Mouse (Mus musculus) adrenal gland, postnatal 36 days (tissue): ENCODE results near the gene Nsd2. TPM values are rescaled to one million over a fixed set of nuclear protein-coding genes. Genes with fewer than 3 reads are reported as not detected.

Experiments
- DNase-seq, 2 experiments: peaks; one replicate each; pipeline ENCODE4 v3.0.0; 2021; ENCODE audit warnings: mixed read lengths in 1 of 2
- long read RNA-seq, 2 experiments: library from polyadenylated mRNA; stranded (forward); transcript quantifications; one replicate each; pipeline ENCODE4 v2.0.0; 2021; ENCODE audit warnings: borderline sequencing depth in 2 of 2
- total RNA-seq, 2 experiments: library from RNA; stranded (reverse); gene quantifications; 2 replicates each; pipeline ENCODE4 v1.2.3; 2021

Gene Nsd2
- 10 to 100 TPM; 40.9 to 55.2 TPM for total RNA-seq
- long read RNA-seq, experiment 1, partial matches to known transcripts = 3 of 9 reads
- long read RNA-seq, experiment 1, other reads (novel, unspliced or antisense) = 6 of 9 reads
- long read RNA-seq, experiment 2, partial matches to known transcripts = 0 of 2 reads
- long read RNA-seq, experiment 2, other reads (novel, unspliced or antisense) = 2 of 2 reads

- peak; percentile 93 to 94 for DNase-seq
These were observed at the start of gene Nsd2 for GRCm38 (mm10) chr5:33819876-33820732. Gene Nsd2 (plus strand): TSS chr5:33820725.

- DNase-seq = no peak
These were observed 43.3 kb upstream of the Nsd2 start for GRCm38 (mm10) chr5:33777195-33777594.

- no peak for DNase-seq
These were observed 38.6 kb upstream of the Nsd2 start for GRCm38 (mm10) chr5:33781964-33782344.

- DNase-seq = peak; percentile 97 to 98
These were observed 38.1 kb upstream of the Nsd2 start, which contains the start of gene Letm1 for GRCm38 (mm10) chr5:33782345-33782998. Gene Letm1 (minus strand): TSS chr5:33782817.

- DNase-seq = no peak
These were observed 37.5 kb upstream of the Nsd2 start for GRCm38 (mm10) chr5:33782999-33783390.

GRCm38 (mm10) chr5:33791912-33792643 lies 28.4 kb upstream of the Nsd2 start:
- DNase-seq = no peak

- no peak for DNase-seq
These were observed 17.2 kb upstream of the Nsd2 start for GRCm38 (mm10) chr5:33803337-33803736.

- DNase-seq = no peak
These were observed 9.0 kb upstream of the Nsd2 start for GRCm38 (mm10) chr5:33811519-33811918.

- no peak for DNase-seq
These were observed 4.4 kb upstream of the Nsd2 start for GRCm38 (mm10) chr5:33816008-33816725.

- DNase-seq = no peak
These were observed 2.4 kb upstream of the Nsd2 start for GRCm38 (mm10) chr5:33818104-33818503.

GRCm38 (mm10) chr5:33819141-33819875 lies 1.2 kb upstream of the Nsd2 start:
- peak; percentile 9 to 13 for DNase-seq

GRCm38 (mm10) chr5:33820733-33821621 lies 452 bp downstream of the Nsd2 start:
- peak; percentile 71 to 82 for DNase-seq

GRCm38 (mm10) chr5:33821901-33822427 lies 1.4 kb downstream of the Nsd2 start:
- no peak for DNase-seq

GRCm38 (mm10) chr5:33822456-33822855 lies 1.9 kb downstream of the Nsd2 start:
- no peak for DNase-seq

- DNase-seq = no peak
These were observed 5.5 kb downstream of the Nsd2 start for GRCm38 (mm10) chr5:33826001-33826400.

GRCm38 (mm10) chr5:33828107-33828506 lies 7.6 kb downstream of the Nsd2 start:
- no peak for DNase-seq

- no peak for DNase-seq
These were observed 9.4 kb downstream of the Nsd2 start for GRCm38 (mm10) chr5:33829958-33830357.

- no peak for DNase-seq
These were observed 10.3 kb downstream of the Nsd2 start for GRCm38 (mm10) chr5:33830832-33831231.

- DNase-seq = no peak
These were observed 20.8 kb downstream of the Nsd2 start for GRCm38 (mm10) chr5:33841331-33841730.

GRCm38 (mm10) chr5:33842549-33842948 lies 22.0 kb downstream of the Nsd2 start:
- DNase-seq = no peak
